Mouse (Mus musculus) heart, embryonic 13.5 days (tissue): ENCODE data around the gene Shroom2. TPM values are rescaled to one million over a fixed set of nuclear protein-coding genes. Genes with fewer than 3 reads are reported as not detected.

ENCODE experiments used
- ATAC-seq: fragments of 200-750 bp; cut with Nextera tagmentation; 2 replicates; pipeline ENCODE4 v1.8.0; 2017; ENCODE audit warnings: moderate TSS enrichment; ENCODE audit not compliant: insufficient number of reproducible peaks, low FRiP score, low TSS enrichment; ENCODE audit errors: extremely low read depth
- H3K27ac ChIP-seq: fragments of 300-500 bp; sonication (generic); replicated peaks from 2 replicates; pipeline ENCODE4 v1.5.1; 2015; ENCODE audit warnings: moderate library complexity, mild to moderate bottlenecking, inconsistent platforms
- H3K27me3 ChIP-seq: fragments of 300-500 bp; sonication (generic); replicated peaks from 2 replicates; pipeline ENCODE4 v1.6.1; 2015; ENCODE audit warnings: mild to moderate bottlenecking, inconsistent platforms
- H3K36me3 ChIP-seq: fragments of 300-500 bp; sonication (generic); 2 replicates; pipeline ENCODE4 v1.6.1; 2015; ENCODE audit warnings: mild to moderate bottlenecking, inconsistent platforms
- H3K4me1 ChIP-seq: fragments of 300-500 bp; sonication (generic); 2 replicates; pipeline ENCODE4 v1.6.1; 2015; ENCODE audit warnings: inconsistent platforms
- H3K4me2 ChIP-seq: fragments of 300-500 bp; sonication (generic); 2 replicates; pipeline ENCODE4 v1.6.1; 2015; ENCODE audit warnings: inconsistent platforms, mild to moderate bottlenecking, moderate library complexity
- H3K4me3 ChIP-seq: fragments of 300-500 bp; sonication (generic); 2 replicates; pipeline ENCODE4 v1.5.1; 2015; ENCODE audit warnings: moderate library complexity, mild to moderate bottlenecking, inconsistent platforms
- H3K9ac ChIP-seq: fragments of 300-500 bp; sonication (generic); 2 replicates; pipeline ENCODE4 v1.6.1; 2015; ENCODE audit warnings: inconsistent platforms, mild to moderate bottlenecking, moderate library complexity
- H3K9me3 ChIP-seq: fragments of 300-500 bp; sonication (generic); 2 replicates; pipeline ENCODE4 v1.6.1; 2016; ENCODE audit warnings: inconsistent platforms
- WGBS: fragments of 180-500 bp; shearing (Covaris S2); methylation state at CpG from one replicate; pipeline ENCODE4 v1.1.7; 2015; ENCODE audit warnings: mixed read lengths; 5-methylcytosine and 5-hydroxymethylcytosine counted together
- polyA plus RNA-seq: library from polyadenylated mRNA; unstranded; fragments of >200 nt; fragmentation: Nextera tagmentation; extraction: Ambion mirVana; gene quantifications from 2 replicates; pipeline ENCODE4 v1.2.1, GENCODE M21; 2015

Gene Shroom2
- polyA plus RNA-seq, 1 experiment from 2014 or later: 4.1 TPM

DNA sequence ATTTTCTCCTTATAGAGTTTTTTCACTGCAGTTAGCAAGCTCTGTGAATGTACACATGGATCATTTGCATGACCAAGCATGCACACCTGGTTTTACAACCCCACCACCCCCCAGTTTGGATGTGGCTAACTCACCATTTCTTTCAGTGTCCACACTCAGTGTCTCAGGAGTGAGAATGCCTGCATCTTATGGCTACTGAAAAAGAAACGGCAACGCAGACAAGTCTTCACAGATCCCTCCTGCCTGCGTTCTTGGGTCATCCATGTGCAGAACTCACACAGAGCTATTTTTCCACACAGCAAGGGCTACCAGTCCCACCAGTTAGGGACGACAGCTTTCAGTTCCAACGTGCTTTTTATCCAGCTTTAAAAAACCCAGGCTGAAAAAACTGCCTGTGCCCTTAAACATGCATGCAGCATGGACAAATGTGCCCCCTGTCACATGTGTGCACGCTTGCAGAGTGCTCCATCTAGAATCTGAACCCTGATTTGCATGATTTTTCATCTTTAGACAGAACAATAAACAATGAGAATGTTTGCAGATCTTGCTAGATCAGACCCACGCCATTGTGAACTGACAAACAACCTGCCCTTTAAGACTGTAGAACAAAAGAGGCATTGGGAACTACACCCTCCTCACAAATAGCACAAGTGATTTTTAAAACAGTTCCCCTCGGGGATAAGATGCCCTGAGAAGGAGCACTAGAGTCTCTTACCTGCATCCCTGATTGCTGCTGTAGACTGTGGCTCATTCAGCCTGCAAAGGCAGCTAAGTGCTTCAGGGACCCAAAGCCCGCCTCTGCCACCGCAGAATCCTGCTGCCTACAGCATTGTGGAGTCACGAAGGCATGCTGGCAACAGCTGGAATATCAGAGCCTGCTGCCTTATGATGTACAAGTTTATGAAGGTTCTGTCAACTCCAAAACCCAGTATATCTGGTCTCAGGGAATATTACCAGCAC, 125.3 kb downstream of the Shroom2 start:
- no peak for ATAC-seq

GRCm38 (mm10) chrX:152643201-152643600, 126.1 kb downstream of the Shroom2 start:
- Histone ChIP-seq H3K4me3 (no peak overlapping the region), H3K9ac (no peak overlapping the region), H3K27ac (no peak overlapping the region), H3K4me2 (no peak overlapping the region), H3K27me3 (0 out of 2 replicates have a peak, but pooled peaks cover 14% of the 10 kb centered on the region), H3K9me3 (no peaks in the 10 kb centered on the region), H3K36me3 (no peaks in the 10 kb centered on the region), H3K4me1 (no peaks in the 10 kb centered on the region)
- no peak for ATAC-seq

More for the DNA sequence above, 125.3 kb downstream of the Shroom2 start:
- Histone ChIP-seq H3K36me3 (no peaks in the 10 kb centered on the region), H3K27ac (no peak overlapping the region), H3K4me1 (no peaks in the 10 kb centered on the region), H3K27me3 (0 out of 2 replicates have a peak, but pooled peaks cover 14% of the 10 kb centered on the region), H3K4me3 (no peak overlapping the region), H3K4me2 (no peak overlapping the region), H3K9ac (no peak overlapping the region), H3K9me3 (no peaks in the 10 kb centered on the region)
- 63% methylated on average over 11 of the region's 11 CpGs for WGBS

DNA sequence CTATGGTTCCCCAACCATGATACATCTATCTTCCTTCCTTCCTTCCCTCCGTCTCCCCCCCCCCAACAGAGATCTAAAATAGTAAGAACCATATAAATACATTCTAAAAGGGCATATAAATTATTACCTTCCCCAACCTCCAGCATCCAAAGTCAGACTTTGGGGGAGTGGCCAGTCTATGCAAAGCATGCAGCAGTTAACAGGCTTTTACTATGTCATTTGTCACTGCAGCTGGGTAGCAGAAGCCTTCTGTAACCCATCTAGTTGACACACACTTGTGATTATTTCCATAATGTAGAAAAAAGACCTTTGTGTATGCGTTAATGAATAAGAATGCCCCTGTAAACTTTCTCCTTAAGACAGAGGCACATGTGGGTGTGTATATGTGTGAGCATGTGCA, 126.6 kb downstream of the Shroom2 start:
- H3K36me3 ChIP-seq: no peaks in the 10 kb centered on the region
- 58% methylated on average over 2 of the region's 2 CpGs for WGBS
- 0 out of 2 replicates have a peak, but pooled peaks cover 14% of the 10 kb centered on the region for H3K27me3 ChIP-seq

GRCm38 (mm10) chrX:152635397-152635796, 133.9 kb downstream of the Shroom2 start:
- Histone ChIP-seq H3K27ac (no peak overlapping the region), H3K4me1 (no peaks in the 10 kb centered on the region), H3K4me2 (no peak overlapping the region), H3K9ac (no peak overlapping the region), H3K36me3 (no peaks in the 10 kb centered on the region), H3K27me3 (no peaks in the 10 kb centered on the region), H3K4me3 (no peak overlapping the region), H3K9me3 (no peaks in the 10 kb centered on the region)
- no peak for ATAC-seq
- 82% methylated on average over 12 of the region's 12 CpGs for WGBS

More for the DNA sequence above, 126.6 kb downstream of the Shroom2 start:
- H3K9ac ChIP-seq: no peak overlapping the region
- H3K4me2 ChIP-seq: no peak overlapping the region
- no peak overlapping the region for H3K4me3 ChIP-seq
- ATAC-seq: no peak
- H3K4me1 ChIP-seq: no peaks in the 10 kb centered on the region
- H3K9me3 ChIP-seq: no peaks in the 10 kb centered on the region
- H3K27ac ChIP-seq: no peak overlapping the region

GRCm38 (mm10) chrX:152621407-152621806, 147.9 kb downstream of the Shroom2 start:
- Histone ChIP-seq H3K9me3 (no peaks in the 10 kb centered on the region), H3K4me3 (no peak overlapping the region), H3K27me3 (peaks cover 9% of the 10 kb centered on the region; the same call in 1 of the 2 replicates), H3K4me2 (no peak overlapping the region), H3K36me3 (peaks cover 12% of the 10 kb centered on the region; the same call in 1 of the 2 replicates), H3K27ac (no peak overlapping the region), H3K4me1 (no peaks in the 10 kb centered on the region), H3K9ac (no peak overlapping the region)
- ATAC-seq: no peak
- 77% methylated on average over 2 of the region's 2 CpGs for WGBS

- H3K4me2 ChIP-seq: no peak overlapping the region
- H3K27ac ChIP-seq: no peak overlapping the region
- H3K4me3 ChIP-seq: no peak overlapping the region
- H3K27me3 ChIP-seq: peaks cover 9% of the 10 kb centered on the region; the same call in 1 of the 2 replicates
- peaks cover 16% of the 10 kb centered on the region; the same call in 1 of the 2 replicates for H3K36me3 ChIP-seq
- no peaks in the 10 kb centered on the region for H3K4me1 ChIP-seq
- ATAC-seq: no peak
- H3K9me3 ChIP-seq: no peaks in the 10 kb centered on the region
- H3K9ac ChIP-seq: no peak overlapping the region
Observed at GRCm38 (mm10) chrX:152620917-152621316, 148.3 kb downstream of the Shroom2 start.

DNA sequence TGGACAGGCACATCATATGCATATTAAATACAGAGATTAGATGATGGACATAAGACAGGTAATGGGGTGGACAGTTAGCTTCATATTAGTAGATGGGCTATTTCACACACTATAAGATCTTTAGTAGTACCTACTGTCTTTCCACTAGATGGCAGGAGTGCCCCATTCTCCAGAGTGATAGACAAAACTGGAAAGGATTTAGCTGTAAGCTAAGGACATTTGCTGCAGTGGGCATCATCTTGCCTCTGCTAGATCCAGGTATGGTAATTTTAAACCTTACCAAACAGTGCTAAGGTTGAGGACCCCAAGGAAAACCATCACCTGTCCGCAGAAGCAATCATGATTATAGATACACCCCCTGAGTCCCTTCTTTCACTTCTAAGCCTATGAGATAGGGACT, 150.8 kb downstream of the Shroom2 start:
- Histone ChIP-seq H3K4me1 (no peaks in the 10 kb centered on the region), H3K27ac (no peak overlapping the region), H3K27me3 (peaks cover 2% of the 10 kb centered on the region; the same call in 1 of the 2 replicates), H3K4me3 (no peak overlapping the region), H3K36me3 (peaks cover 17% of the 10 kb centered on the region), H3K9me3 (no peaks in the 10 kb centered on the region), H3K9ac (no peak overlapping the region), H3K4me2 (no peak overlapping the region)
- no peak for ATAC-seq
- WGBS: 67% methylated on average over 1 of the region's 1 CpGs

- no peak within 1 kb of the TSS for H3K4me2 ChIP-seq
- 65% methylated on average over 2 of the region's 2 CpGs for WGBS
- no peaks in the 10 kb centered on the region for H3K9me3 ChIP-seq
- no peaks in the 10 kb centered on the region for H3K36me3 ChIP-seq
- 0 out of 2 replicates have a peak, but pooled peaks cover 3% of the 10 kb centered on the region for H3K27me3 ChIP-seq
- H3K9ac ChIP-seq: no peak within 1 kb of the TSS
- no peak within 1 kb of the TSS for H3K27ac ChIP-seq
- H3K4me1 ChIP-seq: no peaks in the 10 kb centered on the region
- no peak for ATAC-seq
- H3K4me3 ChIP-seq: no peak within 1 kb of the TSS
Observed at GRCm38 (mm10) chrX:152563034-152563433, 206.2 kb downstream of the Shroom2 start, which contains the start of gene Cldn34a. Gene Cldn34a, plus strand, starts transcription at chrX:152563334.

Other genes starting within 250 kb of the Shroom2 start
- not detected in 2 replicates for gene Cldn34a, start 206.1 kb downstream of the Shroom2 start, polyA plus RNA-seq
- gene Gpr143, start 12.5 kb upstream of the Shroom2 start, polyA plus RNA-seq: 0.15 TPM in 1 of 2 replicates, not detected in the other
- gene Usp51, start 237.0 kb upstream of the Shroom2 start, polyA plus RNA-seq: 0.66 and 0.88 TPM in 2 replicates